Mouse (Mus musculus) neural tube, embryonic 14.5 days (tissue): Measurements from ENCODE around the gene Aff3. TPM values are rescaled to one million over a fixed set of nuclear protein-coding genes. Genes with fewer than 3 reads are reported as not detected.
A peak's percentile ranks its signal among the peaks of the same experiment; 100 is the strongest.

Experiments
- ATAC-seq: fragments of 200-750 bp; cut with Nextera tagmentation; 2 replicates; pipeline ENCODE4 v1.8.0; 2017; ENCODE audit warnings: low read depth, mild to moderate bottlenecking, moderate TSS enrichment, moderate library complexity
- H3K27ac ChIP-seq: fragments of 300-500 bp; sonication (generic); 2 replicates; pipeline ENCODE4 v1.5.1; 2014; ENCODE audit warnings: low read depth, mild to moderate bottlenecking, control low read depth, low read length, moderate library complexity, mixed read lengths
- H3K27me3 ChIP-seq: fragments of 300-500 bp; sonication (generic); 2 replicates; pipeline ENCODE4 v1.6.1; 2014; ENCODE audit warnings: low read length; ENCODE audit not compliant: control insufficient read depth, insufficient read depth
- H3K36me3 ChIP-seq: fragments of 300-500 bp; sonication (generic); 2 replicates; pipeline ENCODE4 v1.6.1; 2014; ENCODE audit warnings: low read length, mixed read lengths; ENCODE audit not compliant: control insufficient read depth, insufficient read depth
- H3K4me1 ChIP-seq: fragments of 300-500 bp; sonication (generic); 2 replicates; pipeline ENCODE4 v1.6.1; 2014; ENCODE audit warnings: low read length; ENCODE audit not compliant: control insufficient read depth, insufficient read depth
- H3K4me2 ChIP-seq: fragments of 300-500 bp; sonication (generic); 2 replicates; pipeline ENCODE4 v1.6.1; 2014; ENCODE audit warnings: mild to moderate bottlenecking, low read depth, low read length, control low read depth
- H3K4me3 ChIP-seq: fragments of 300-500 bp; sonication (generic); 2 replicates; pipeline ENCODE4 v1.5.1; 2014; ENCODE audit warnings: low read depth, low read length, control low read depth, mixed read lengths
- H3K9ac ChIP-seq: fragments of 300-500 bp; sonication (generic); replicated peaks from 2 replicates; pipeline ENCODE4 v1.6.1; 2014; ENCODE audit warnings: low read depth, mild to moderate bottlenecking, control low read depth, low read length, mixed read lengths
- H3K9me3 ChIP-seq: fragments of 300-500 bp; sonication (generic); 2 replicates; pipeline ENCODE4 v1.6.1; 2016; ENCODE audit warnings: low read length; ENCODE audit not compliant: control insufficient read depth
- WGBS: fragments of 180-500 bp; shearing (Covaris S2); extraction: QIAGEN DNeasy Blood & Tissue Kit; methylation state at CpG from one replicate; pipeline ENCODE4 v1.1.7; 2014; 5-methylcytosine and 5-hydroxymethylcytosine counted together
- polyA plus RNA-seq: library from polyadenylated mRNA; unstranded; fragments of >200 nt; fragmentation: Nextera tagmentation; extraction: Ambion mirVana; gene quantifications from 2 replicates; pipeline ENCODE4 v1.2.1, GENCODE M21; 2014

The Aff3 gene
- polyA plus RNA-seq, 1 experiment from 2014 or later: 26.6 TPM

- H3K4me1 ChIP-seq: peaks cover 15% of the 10 kb centered on the region
- ATAC-seq: no peak
- H3K4me3 ChIP-seq: no peak overlapping the region
- no peak overlapping the region; the same call in 1 of the 2 replicates for H3K27ac ChIP-seq
- 93% methylated on average over 11 of the region's 11 CpGs for WGBS
- H3K4me2 ChIP-seq: no peak overlapping the region
- no peaks in the 10 kb centered on the region for H3K9me3 ChIP-seq
- H3K36me3 ChIP-seq: no peaks in the 10 kb centered on the region
- no peak overlapping the region for H3K9ac ChIP-seq
- H3K27me3 ChIP-seq: no peaks in the 10 kb centered on the region
Measured at GRCm38 (mm10) chr1:38307234-38307633, 357.5 kb downstream of the Aff3 start.

- Histone ChIP-seq H3K36me3 (no peaks in the 10 kb centered on the region), H3K4me1 (peaks cover 15% of the 10 kb centered on the region), H3K9me3 (no peaks in the 10 kb centered on the region), H3K4me2 (no peak overlapping the region), H3K4me3 (no peak overlapping the region), H3K9ac (no peak overlapping the region), H3K27ac (no peak overlapping the region), H3K27me3 (no peaks in the 10 kb centered on the region)
- ATAC-seq: no peak
- 90% methylated on average over 7 of the region's 7 CpGs for WGBS
Measured at GRCm38 (mm10) chr1:38306146-38306545, 358.6 kb downstream of the Aff3 start.

DNA sequence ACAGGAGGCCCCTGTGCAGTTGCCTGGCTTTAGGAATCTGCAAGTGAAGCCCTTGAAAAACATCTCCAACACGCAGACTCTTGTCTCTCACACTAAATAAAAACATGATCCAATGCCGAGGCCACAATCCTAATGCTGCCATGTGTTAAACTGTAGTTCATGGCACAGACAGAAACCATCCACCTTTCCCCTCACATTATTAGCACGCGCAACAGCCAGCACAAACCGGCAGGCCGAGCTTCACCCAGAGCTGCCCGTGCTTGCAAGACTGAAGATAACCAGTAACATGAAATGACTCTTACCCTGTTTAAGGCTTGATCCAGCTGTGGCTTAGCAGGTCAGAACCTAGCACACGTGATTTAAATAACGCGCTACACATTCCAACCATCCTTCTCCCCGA, 360.4 kb downstream of the Aff3 start:
- no peak overlapping the region for H3K27ac ChIP-seq
- ATAC-seq: no peak
- H3K27me3 ChIP-seq: no peaks in the 10 kb centered on the region
- H3K4me2 ChIP-seq: no peak overlapping the region
- no peak overlapping the region for H3K9ac ChIP-seq
- H3K9me3 ChIP-seq: no peaks in the 10 kb centered on the region
- WGBS: 91% methylated on average over 11 of the region's 11 CpGs
- peaks cover 15% of the 10 kb centered on the region for H3K4me1 ChIP-seq
- no peak overlapping the region for H3K4me3 ChIP-seq
- no peaks in the 10 kb centered on the region for H3K36me3 ChIP-seq

DNA sequence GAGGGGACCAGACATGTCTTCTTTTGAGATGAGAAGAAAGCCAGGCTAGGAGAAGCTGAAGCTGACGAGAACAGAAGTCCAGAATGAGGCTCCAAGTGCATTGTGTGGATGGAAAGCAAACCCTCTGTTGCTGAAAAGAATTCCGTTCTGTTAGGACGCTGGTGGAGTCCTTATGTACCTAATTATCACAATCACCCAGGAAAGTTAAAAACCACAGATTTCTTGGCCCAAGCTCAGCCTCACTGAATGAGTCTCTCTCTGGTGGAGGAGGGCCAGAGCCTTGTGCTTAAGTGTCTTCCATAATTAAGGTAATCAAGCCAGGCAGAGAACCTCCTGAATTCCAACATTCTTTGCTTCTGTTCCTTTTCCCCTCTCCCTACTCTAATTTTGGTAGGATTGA, 366.5 kb downstream of the Aff3 start:
- Histone ChIP-seq H3K4me1 (no peaks in the 10 kb centered on the region), H3K9me3 (no peaks in the 10 kb centered on the region), H3K27ac (no peak overlapping the region), H3K27me3 (no peaks in the 10 kb centered on the region), H3K9ac (no peak overlapping the region), H3K4me2 (no peak overlapping the region), H3K36me3 (no peaks in the 10 kb centered on the region), H3K4me3 (no peak overlapping the region)
- no peak for ATAC-seq
- WGBS: 68% methylated on average over 3 of the region's 3 CpGs

- Histone ChIP-seq H3K4me2 (no peak overlapping the region), H3K4me3 (no peak overlapping the region), H3K36me3 (no peaks in the 10 kb centered on the region), H3K27me3 (no peaks in the 10 kb centered on the region), H3K27ac (no peak overlapping the region), H3K4me1 (0 out of 2 replicates have a peak, but pooled peaks cover 2% of the 10 kb centered on the region), H3K9me3 (no peaks in the 10 kb centered on the region), H3K9ac (no peak overlapping the region)
- ATAC-seq: no peak
- 87% methylated on average over 6 of the region's 6 CpGs for WGBS
Measured at GRCm38 (mm10) chr1:38294906-38295305, 369.8 kb downstream of the Aff3 start.

DNA sequence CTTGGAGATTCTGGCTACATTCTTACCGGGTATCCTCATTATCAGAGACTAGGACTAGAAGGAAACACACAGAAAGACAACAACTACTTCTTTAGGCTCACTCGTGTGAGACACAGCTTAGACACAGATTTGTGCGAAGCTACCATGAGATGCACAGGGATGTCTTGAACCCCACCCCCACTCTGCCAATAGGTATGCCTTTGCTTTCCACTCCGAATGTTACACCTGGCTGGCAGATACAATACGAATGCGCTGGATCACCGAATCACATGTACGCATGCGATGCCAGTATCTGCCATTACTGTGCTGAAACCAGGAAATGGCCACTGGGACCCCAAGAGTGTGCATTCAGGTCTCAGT, 370.4 kb downstream of the Aff3 start:
- H3K9ac ChIP-seq: no peak overlapping the region
- ATAC-seq: no peak
- no peak overlapping the region for H3K4me2 ChIP-seq
- H3K27me3 ChIP-seq: no peaks in the 10 kb centered on the region
- H3K9me3 ChIP-seq: no peaks in the 10 kb centered on the region
- 0 out of 2 replicates have a peak, but pooled peaks cover 2% of the 10 kb centered on the region for H3K4me1 ChIP-seq
- no peak overlapping the region for H3K4me3 ChIP-seq
- H3K36me3 ChIP-seq: no peaks in the 10 kb centered on the region
- H3K27ac ChIP-seq: no peak overlapping the region
- 98% methylated on average over 9 of the region's 9 CpGs for WGBS

GRCm38 (mm10) chr1:38293671-38294335, 371.0 kb downstream of the Aff3 start:
- no peaks in the 10 kb centered on the region for H3K9me3 ChIP-seq
- WGBS: 85% methylated on average over 12 of the region's 12 CpGs
- no peak overlapping the region for H3K4me3 ChIP-seq
- no peak overlapping the region for H3K27ac ChIP-seq
- no peaks in the 10 kb centered on the region for H3K27me3 ChIP-seq
- no peak overlapping the region for H3K9ac ChIP-seq
- ATAC-seq: no peak
- H3K36me3 ChIP-seq: no peaks in the 10 kb centered on the region
- no peak overlapping the region for H3K4me2 ChIP-seq
- 0 out of 2 replicates have a peak, but pooled peaks cover 2% of the 10 kb centered on the region for H3K4me1 ChIP-seq

GRCm38 (mm10) chr1:38292851-38293250, 371.9 kb downstream of the Aff3 start:
- Histone ChIP-seq H3K4me3 (no peak overlapping the region), H3K9me3 (no peaks in the 10 kb centered on the region), H3K27me3 (no peaks in the 10 kb centered on the region), H3K9ac (no peak overlapping the region), H3K4me1 (0 out of 2 replicates have a peak, but pooled peaks cover 2% of the 10 kb centered on the region), H3K4me2 (no peak overlapping the region), H3K27ac (no peak overlapping the region), H3K36me3 (no peaks in the 10 kb centered on the region)
- peak; percentile 73; the same call in 1 of the 2 replicates for ATAC-seq
- WGBS: 50% methylated on average over 4 of the region's 4 CpGs

- WGBS: 85% methylated on average over 6 of the region's 6 CpGs
- no peaks in the 10 kb centered on the region for H3K36me3 ChIP-seq
- H3K9me3 ChIP-seq: no peaks in the 10 kb centered on the region
- H3K27me3 ChIP-seq: no peaks in the 10 kb centered on the region
- no peak overlapping the region for H3K4me2 ChIP-seq
- 0 out of 2 replicates have a peak, but pooled peaks cover 2% of the 10 kb centered on the region for H3K4me1 ChIP-seq
- no peak overlapping the region for H3K27ac ChIP-seq
- no peak for ATAC-seq
- no peak overlapping the region for H3K4me3 ChIP-seq
- no peak overlapping the region for H3K9ac ChIP-seq
Measured at GRCm38 (mm10) chr1:38291915-38292314, 372.8 kb downstream of the Aff3 start.
